In the genomic region with DNA sequence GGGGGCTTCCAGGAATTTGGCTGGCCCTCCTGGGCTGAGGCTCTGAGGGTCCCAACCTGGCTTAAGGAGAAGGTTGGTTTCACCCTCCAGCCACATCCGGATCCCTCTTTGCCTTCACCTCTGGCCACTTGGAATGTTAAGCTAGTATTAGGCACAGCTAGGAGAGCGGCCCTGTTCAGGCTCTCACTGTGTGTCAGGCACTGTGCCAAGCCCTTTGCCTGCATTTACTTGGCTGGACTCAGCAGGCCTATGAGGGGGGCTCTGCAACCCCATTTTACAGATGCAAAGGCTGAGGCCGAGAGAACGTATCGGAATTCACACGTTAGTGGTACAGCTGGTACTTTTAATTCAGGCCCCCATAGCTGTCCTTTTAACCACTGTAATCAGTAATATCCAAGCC, we compare ENCODE assay signal across 10 mouse cellular contexts. TPM values are rescaled to one million over a fixed set of nuclear protein-coding genes. Genes with fewer than 3 reads are reported as not detected.
DNase-seq lines count a peak whose midpoint lies in the region; ATAC-seq lines count a peak whose summit lies in the region.
"Had no signal": no experiment of that assay in that cellular context is flagged by ENCODE, and none has a peak within 500 bp of the region (broad histone marks: within the 10 kb centered on the region; RNA-seq: fewer than 3 reads in every experiment).

No protein-coding gene starts in this region.

- peaks cover 11% of the 10 kb centered on the region; the same call in 1 of the 2 replicates for H3K36me3 ChIP-seq in embryonic facial prominence, embryonic 13.5 days
- no peaks in the 10 kb centered on the region; the same call in 1 of the 2 replicates for H3K36me3 ChIP-seq in forebrain, embryonic 16.5 days (ENCODE audit: control insufficient read depth, insufficient read depth)
- H3K36me3 ChIP-seq in midbrain, embryonic 13.5 days = peaks cover 7% of the 10 kb centered on the region; the same call in 1 of the 2 replicates

- no peaks in the 10 kb centered on the region for H3K27me3 ChIP-seq in embryonic facial prominence, embryonic 13.5 days
- no peaks in the 10 kb centered on the region for H3K27me3 ChIP-seq in forebrain, embryonic 16.5 days (replicated peaks; ENCODE audit: control insufficient read depth, insufficient read depth, low read length)
- H3K27me3 ChIP-seq in midbrain, embryonic 13.5 days = no peaks in the 10 kb centered on the region

- peak overlapping the region; percentile 90 for H3K27ac ChIP-seq in embryonic facial prominence, embryonic 13.5 days
- H3K27ac ChIP-seq in forebrain, embryonic 16.5 days (ENCODE audit: low read length) = no peak overlapping the region
- H3K27ac ChIP-seq in midbrain, embryonic 13.5 days = peak overlapping the region; percentile 81

- no peak overlapping the region for H3K4me3 ChIP-seq in embryonic facial prominence, embryonic 13.5 days
- H3K4me3 ChIP-seq in forebrain, embryonic 16.5 days (replicated peaks; ENCODE audit: low read length) = no peak overlapping the region
- H3K4me3 ChIP-seq in midbrain, embryonic 13.5 days (replicated peaks) = no peak overlapping the region

- peaks cover 98% of the 10 kb centered on the region for H3K4me1 ChIP-seq in embryonic facial prominence, embryonic 13.5 days
- peaks cover 78% of the 10 kb centered on the region for H3K4me1 ChIP-seq in forebrain, embryonic 16.5 days (replicated peaks; ENCODE audit: control insufficient read depth, insufficient read depth, low read length)
- H3K4me1 ChIP-seq in midbrain, embryonic 13.5 days (replicated peaks) = peaks cover 85% of the 10 kb centered on the region

- ATAC-seq in embryonic facial prominence, embryonic 13.5 days (ENCODE audit: insufficient number of reproducible peaks, insufficient read depth, low FRiP score, low TSS enrichment, low read depth) = no peak
- peak; percentile 9; the same call in 1 of the 2 replicates for ATAC-seq in forebrain, embryonic 16.5 days
- no peak for ATAC-seq in midbrain, embryonic 13.5 days

- H3K4me2 ChIP-seq in embryonic facial prominence, embryonic 13.5 days = no peak overlapping the region
- no peak overlapping the region for H3K4me2 ChIP-seq in forebrain, embryonic 16.5 days (ENCODE audit: low read length)
- H3K4me2 ChIP-seq in midbrain, embryonic 13.5 days (replicated peaks) = 0 out of 2 replicates have a peak overlapping the region, but pooled peaks have one; percentile 53

- H3K9ac ChIP-seq in embryonic facial prominence, embryonic 13.5 days = no peak overlapping the region
- no peak overlapping the region for H3K9ac ChIP-seq in forebrain, embryonic 16.5 days (replicated peaks; ENCODE audit: low read depth, low read length)
- no peak overlapping the region for H3K9ac ChIP-seq in midbrain, embryonic 13.5 days (replicated peaks)

- peak; percentile 36 for DNase-seq in kidney, adult 18-20 months
- DNase-seq in kidney, adult 9 months = no peak
- DNase-seq in thymus, postnatal 0 days (ENCODE audit: low spot score) = no peak
- DNase-seq in gastrocnemius, postnatal 14 days = no peak
- DNase-seq in embryo, embryonic 9.5 days (ENCODE audit: extremely low spot score) = no peak
- DNase-seq: thymus, postnatal 25 days had no signal

- no peaks in the 10 kb centered on the region for H3K9me3 ChIP-seq in embryonic facial prominence, embryonic 13.5 days
- no peaks in the 10 kb centered on the region for H3K9me3 ChIP-seq in forebrain, embryonic 16.5 days (ENCODE audit: control insufficient read depth, low read length)
- H3K9me3 ChIP-seq in midbrain, embryonic 13.5 days = no peaks in the 10 kb centered on the region
- H3K9me3 ChIP-seq: G1E had no signal

- 80% methylated on average over 6 of the region's 6 CpGs for WGBS in embryonic facial prominence, embryonic 13.5 days
- 49% methylated on average over 6 of the region's 6 CpGs for WGBS in forebrain, embryonic 16.5 days
- WGBS in midbrain, embryonic 13.5 days = 70% methylated on average over 6 of the region's 6 CpGs

- intact Hi-C loops in gastrocnemius, postnatal 14 days (cut with DNase I; ENCODE audit: low total_unique reads) = no loop called here

RNA-seq across cellular contexts. Expression of gene Ahdc1, which starts 12.6 kb away (rescaled TPM):
- polyA plus RNA-seq in embryonic facial prominence, embryonic 13.5 days (2015; fragmentation: Nextera tagmentation; extraction: Ambion mirVana) = 12.8 and 14.3 TPM in 2 replicates
- polyA plus RNA-seq in forebrain, embryonic 16.5 days (2015; fragmentation: Nextera tagmentation; extraction: Ambion mirVana) = 13.0 and 13.7 TPM in 2 replicates
- 10.4 and 12.6 TPM in 2 replicates for polyA plus RNA-seq in midbrain, embryonic 13.5 days (2015; fragmentation: Nextera tagmentation; extraction: Ambion mirVana)
- 5.3 and 8.0 TPM in 2 replicates for polyA plus RNA-seq in thymus, postnatal 0 days (2015; fragmentation: Nextera tagmentation; extraction: Ambion mirVana)
- total RNA-seq in gastrocnemius, postnatal 14 days (2021) = 10 to 100 TPM; 37.1 to 56.1 TPM

RNA-seq across cellular contexts. Expression of gene Fgr, which starts 49.7 kb away (rescaled TPM):
- 0.10 and 0.28 TPM in 2 replicates for polyA plus RNA-seq in embryonic facial prominence, embryonic 13.5 days (2015; fragmentation: Nextera tagmentation; extraction: Ambion mirVana)
- polyA plus RNA-seq in forebrain, embryonic 16.5 days (2015; fragmentation: Nextera tagmentation; extraction: Ambion mirVana) = not detected in 2 replicates
- 0.12 TPM in 1 of 2 replicates, not detected in the other for polyA plus RNA-seq in midbrain, embryonic 13.5 days (2015; fragmentation: Nextera tagmentation; extraction: Ambion mirVana)
- 6.0 and 7.8 TPM in 2 replicates for polyA plus RNA-seq in thymus, postnatal 0 days (2015; fragmentation: Nextera tagmentation; extraction: Ambion mirVana)
- total RNA-seq in gastrocnemius, postnatal 14 days (2021) = under 1 TPM; 0.10 to 0.16 TPM
- polyA plus RNA-seq: G1E had no signal
